Mouse (Mus musculus) megakaryocyte, embryonic 14.5 days (primary cell): ENCODE results near the gene Cfl1.

Experiments used
- FLI1 ChIP-seq: IDR thresholded peaks from 2 replicates; pipeline ENCODE4 v1.6.1; 2012; ENCODE audit warnings: low read length, inconsistent platforms, mixed read lengths
- GATA1 ChIP-seq: IDR thresholded peaks from 3 replicates; pipeline ENCODE4 v1.6.1; 2012; ENCODE audit warnings: mixed read lengths, low read length, inconsistent platforms, borderline replicate concordance

- no peak for TF ChIP-seq GATA1
- TF ChIP-seq FLI1, result no peak
Measured at GRCm38 (mm10) chr19:5518721-5519120, 28.5 kb downstream of the Cfl1 start.
